Mouse (Mus musculus): Measurements from ENCODE around the gene Ang5. TPM values are rescaled to one million over a fixed set of nuclear protein-coding genes. Genes with fewer than 3 reads are reported as not detected.

Ang5 gene
- polyA plus RNA-seq (2014; fragmentation: Illumina TruSeq; extraction: RNeasy Lipid Tissue Mini Kit (QIAGEN cat#74804); ENCODE audit: low replicate concordance), result not detected

DNA sequence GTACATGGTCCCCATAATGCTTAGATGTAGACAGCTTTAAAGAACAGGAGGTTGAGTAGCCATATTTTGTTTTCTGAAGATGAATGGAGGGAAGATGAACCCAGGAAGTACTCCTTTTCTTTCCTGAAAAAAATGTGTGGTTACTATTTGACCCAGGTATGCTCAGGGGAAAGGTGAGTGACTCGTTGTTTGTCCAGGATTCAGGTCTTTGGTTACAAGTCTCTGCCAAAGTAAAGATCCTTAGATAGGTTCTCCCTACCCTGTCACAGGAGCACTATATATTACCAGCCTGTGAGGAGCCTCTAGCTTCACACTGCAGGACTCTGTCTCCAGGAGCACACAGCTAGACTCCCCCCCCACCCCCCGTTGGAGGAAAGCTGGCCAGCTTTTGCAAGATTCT lies at the start of gene Ang5:
Gene Ang5 (plus strand): TSS at position 301 of the 400 bp plus-strand sequence.

DNA sequence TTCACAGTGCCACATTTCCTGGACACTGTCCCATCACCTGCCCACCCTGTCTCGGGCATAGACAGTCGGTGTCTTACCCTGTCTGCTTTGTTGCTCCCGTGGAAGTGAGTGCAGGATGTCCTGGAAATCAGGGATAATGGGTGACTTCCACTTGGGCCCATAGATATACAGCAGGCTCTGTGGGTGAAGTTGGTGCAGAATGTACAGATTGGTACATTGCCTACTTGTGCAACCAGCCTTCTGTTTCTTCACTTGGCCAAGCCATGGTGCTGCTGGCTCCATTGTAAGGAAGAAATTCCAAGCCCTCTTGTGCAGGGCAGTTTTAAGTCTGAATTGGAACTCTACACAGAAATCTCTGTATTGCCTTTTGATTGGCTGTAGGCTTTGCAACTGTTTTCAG lies 33.4 kb upstream of the Ang5 start, which contains the start of gene Ear10:
Gene Ear10 (minus strand): TSS at position 101 of the 400 bp plus-strand sequence.

DNA sequence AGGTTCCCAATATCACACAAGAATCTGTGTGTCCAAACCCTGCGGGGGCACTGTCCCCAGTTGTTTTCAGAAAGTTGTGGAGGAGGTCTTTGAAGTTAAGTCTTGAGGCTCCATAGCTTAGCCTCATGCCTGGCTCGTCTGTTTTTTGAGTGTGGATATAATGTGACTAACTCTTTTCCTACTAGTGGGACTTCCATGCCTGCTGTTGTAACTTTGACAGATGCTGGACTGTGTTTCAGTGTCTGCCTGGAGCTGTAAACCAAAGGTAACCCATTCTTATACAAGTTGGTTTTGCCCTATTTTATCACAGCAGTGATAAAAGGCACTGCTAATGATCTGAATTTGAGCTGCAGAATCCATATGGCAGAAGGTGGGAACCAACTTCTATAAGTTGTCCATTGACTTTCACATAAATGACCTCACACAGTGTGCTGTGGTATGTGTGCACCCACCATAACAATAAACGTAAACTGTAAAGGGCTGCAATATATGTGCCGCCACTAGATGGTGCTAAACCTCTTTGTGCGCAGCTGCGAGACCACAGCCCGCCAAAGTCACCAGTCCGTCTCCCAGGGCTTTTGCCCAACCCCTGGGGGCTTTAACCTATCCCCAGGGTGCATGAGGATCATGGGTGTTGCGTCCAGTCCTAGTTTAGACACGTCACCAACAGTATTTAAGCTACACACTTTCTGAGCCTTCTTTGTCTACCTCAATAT lies 32.0 kb upstream of the Ang5 start, which contains the start of gene Gm8113:
Gene Gm8113 (plus strand): TSS at position 703 of the 716 bp plus-strand sequence.

DNA sequence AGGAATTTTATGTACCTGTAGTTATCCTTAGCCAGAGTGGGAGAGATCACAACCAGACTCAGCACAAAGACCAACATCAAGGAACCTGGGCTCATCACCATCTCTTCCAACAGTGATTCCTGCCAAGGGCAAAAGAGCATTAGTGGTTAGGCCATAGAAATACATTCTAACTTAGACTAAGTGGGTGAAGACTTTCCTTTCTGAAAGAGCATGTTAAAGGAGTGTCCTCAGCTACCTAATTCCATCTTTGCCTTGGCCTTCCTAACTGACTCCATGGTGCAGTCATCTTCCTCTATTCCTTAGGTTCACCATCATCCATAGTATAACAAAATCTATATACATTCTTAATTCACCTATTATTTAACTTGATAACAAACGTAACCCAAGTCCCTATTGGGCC lies 45.3 kb downstream of the Ang5 start, which contains the start of gene Ang6:
Gene Ang6 (minus strand): TSS at position 101 of the 400 bp plus-strand sequence.

Other genes starting within 250 kb of the Ang5 start
- not detected for gene Gm16506, start 229.6 kb upstream of the Ang5 start, polyA plus RNA-seq (2014; fragmentation: Illumina TruSeq; extraction: RNeasy Lipid Tissue Mini Kit (QIAGEN cat#74804); ENCODE audit: low replicate concordance)
- not detected for gene Gm6526, start 209.2 kb upstream of the Ang5 start, polyA plus RNA-seq (2014; fragmentation: Illumina TruSeq; extraction: RNeasy Lipid Tissue Mini Kit (QIAGEN cat#74804); ENCODE audit: low replicate concordance)
- gene Gm8180, start 172.3 kb upstream of the Ang5 start, polyA plus RNA-seq (2014; fragmentation: Illumina TruSeq; extraction: RNeasy Lipid Tissue Mini Kit (QIAGEN cat#74804); ENCODE audit: low replicate concordance), result not detected
- gene Ear1, start 81.6 kb upstream of the Ang5 start, polyA plus RNA-seq (2014; fragmentation: Illumina TruSeq; extraction: RNeasy Lipid Tissue Mini Kit (QIAGEN cat#74804); ENCODE audit: low replicate concordance), result not detected
- gene Ear10, start 33.5 kb upstream of the Ang5 start, polyA plus RNA-seq (2014; fragmentation: Illumina TruSeq; extraction: RNeasy Lipid Tissue Mini Kit (QIAGEN cat#74804); ENCODE audit: low replicate concordance), result not detected
- 1.8 TPM for gene Gm8113, start 31.7 kb upstream of the Ang5 start, polyA plus RNA-seq (2014; fragmentation: Illumina TruSeq; extraction: RNeasy Lipid Tissue Mini Kit (QIAGEN cat#74804); ENCODE audit: low replicate concordance)
- not detected for gene Ang6, start 45.2 kb downstream of the Ang5 start, polyA plus RNA-seq (2014; fragmentation: Illumina TruSeq; extraction: RNeasy Lipid Tissue Mini Kit (QIAGEN cat#74804); ENCODE audit: low replicate concordance)
- gene Ear2, start 145.6 kb downstream of the Ang5 start, polyA plus RNA-seq (2014; fragmentation: Illumina TruSeq; extraction: RNeasy Lipid Tissue Mini Kit (QIAGEN cat#74804); ENCODE audit: low replicate concordance), result 10.1 TPM
- gene Gm3327, start 166.8 kb downstream of the Ang5 start, polyA plus RNA-seq (2014; fragmentation: Illumina TruSeq; extraction: RNeasy Lipid Tissue Mini Kit (QIAGEN cat#74804); ENCODE audit: low replicate concordance), result not detected
- not detected for gene Gm8212, start 240.6 kb downstream of the Ang5 start, polyA plus RNA-seq (2014; fragmentation: Illumina TruSeq; extraction: RNeasy Lipid Tissue Mini Kit (QIAGEN cat#74804); ENCODE audit: low replicate concordance)

Measured in small intestine, adult 10 weeks (tissue).